25 mouse cellular contexts compared by ENCODE assay signal in genomic region chr1:138643306-138643830, GRCm38 (mm10).
"Had no signal": no experiment of that assay in that cellular context is flagged by ENCODE, and none has a peak within 500 bp of the region (broad histone marks: within the 10 kb centered on the region; RNA-seq: fewer than 3 reads in every experiment).

No protein-coding gene starts in this region.

- H3K4me2 ChIP-seq: heart, embryonic 11.5 days; heart, embryonic 13.5 days; heart, embryonic 15.5 days; hindbrain, embryonic 14.5 days; intestine, embryonic 15.5 days; limb, embryonic 12.5 days; liver, embryonic 11.5 days; liver, embryonic 13.5 days; liver, embryonic 15.5 days had no signal

- ATAC-seq: inflammation-experienced regulatory T-cells, adult 6 months; intestine, embryonic 15.5 days; intestine, postnatal 0 days had no signal

- H3K4me3 ChIP-seq: heart, embryonic 13.5 days; heart, embryonic 15.5 days; intestine, embryonic 15.5 days; limb, embryonic 10.5 days; limb, embryonic 12.5 days; liver, embryonic 13.5 days; liver, embryonic 15.5 days had no signal

- H3K27ac ChIP-seq: heart, embryonic 13.5 days; heart, embryonic 15.5 days; hindbrain, embryonic 14.5 days; intestine, embryonic 15.5 days; limb, embryonic 10.5 days; limb, embryonic 12.5 days; liver, embryonic 13.5 days; liver, embryonic 15.5 days had no signal

- H3K9me3 ChIP-seq: heart, embryonic 13.5 days; heart, embryonic 15.5 days; intestine, embryonic 15.5 days; limb, embryonic 10.5 days; limb, embryonic 12.5 days; liver, embryonic 13.5 days; liver, embryonic 15.5 days had no signal

- H3K27me3 ChIP-seq: heart, embryonic 13.5 days; heart, embryonic 15.5 days; intestine, embryonic 15.5 days; limb, embryonic 12.5 days; liver, embryonic 13.5 days; liver, embryonic 15.5 days had no signal

- DNase-seq: gastrocnemius, postnatal 14 days; gastrocnemius, postnatal 36 days; heart, adult 11 months; heart, postnatal 14 days; heart, postnatal 36 days; kidney, adult 18-20 months; kidney, adult 8-10 months; kidney, postnatal 10 days; kidney, postnatal 25 days; kidney, postnatal 4 days; layer of hippocampus, adult 9-11 months; layer of hippocampus, postnatal 36 days; liver; liver, embryonic 13.5 days had no signal

- H3K4me1 ChIP-seq: heart, embryonic 15.5 days; intestine, embryonic 15.5 days; limb, embryonic 10.5 days; limb, embryonic 12.5 days; liver, embryonic 13.5 days; liver, embryonic 15.5 days had no signal

- H3K36me3 ChIP-seq: heart, embryonic 13.5 days; heart, embryonic 15.5 days; intestine, embryonic 15.5 days; limb, embryonic 10.5 days; limb, embryonic 12.5 days; liver, embryonic 13.5 days; liver, embryonic 15.5 days had no signal

- H3K9ac ChIP-seq: heart, embryonic 13.5 days; heart, embryonic 15.5 days; hindbrain, embryonic 14.5 days; intestine, embryonic 15.5 days; limb, embryonic 12.5 days; liver, embryonic 13.5 days; liver, embryonic 15.5 days had no signal
